Mouse (Mus musculus): ENCODE results near the gene Cnot11.
A peak's percentile ranks its signal among the peaks of the same experiment; 100 is the strongest.

Gene Cnot11

GRCm38 (mm10) chr1:39534831-39535230 lies at the start of gene Cnot11:
TSS of gene Cnot11 (plus strand) at chr1:39534992.
- no peak for DNase-seq

GRCm38 (mm10) chr1:39487370-39487769 lies 47.4 kb upstream of the Cnot11 start:
- no peak for DNase-seq

- no peak for DNase-seq
Observed at GRCm38 (mm10) chr1:39493165-39493564, 41.6 kb upstream of the Cnot11 start.

- DNase-seq: no peak
Observed at GRCm38 (mm10) chr1:39493664-39494063, 41.1 kb upstream of the Cnot11 start.

- no peak for DNase-seq
Observed at GRCm38 (mm10) chr1:39496995-39497394, 37.8 kb upstream of the Cnot11 start.

- DNase-seq: no peak
Observed at GRCm38 (mm10) chr1:39497748-39498147, 37.0 kb upstream of the Cnot11 start.

- no peak for DNase-seq
Observed at GRCm38 (mm10) chr1:39499485-39499941, 35.3 kb upstream of the Cnot11 start.

- no peak for DNase-seq
Observed at GRCm38 (mm10) chr1:39502817-39503633, 31.8 kb upstream of the Cnot11 start.

- no peak for DNase-seq
Observed at GRCm38 (mm10) chr1:39504261-39504660, 30.5 kb upstream of the Cnot11 start.

GRCm38 (mm10) chr1:39505600-39505999 lies 29.2 kb upstream of the Cnot11 start:
- no peak for DNase-seq

- DNase-seq: no peak
Observed at GRCm38 (mm10) chr1:39511775-39512174, 23.0 kb upstream of the Cnot11 start.

- DNase-seq: no peak
Observed at GRCm38 (mm10) chr1:39512183-39512582, 22.6 kb upstream of the Cnot11 start.

GRCm38 (mm10) chr1:39515303-39515991 lies 19.3 kb upstream of the Cnot11 start:
- DNase-seq: no peak

- no peak for DNase-seq
Observed at GRCm38 (mm10) chr1:39521326-39521725, 13.5 kb upstream of the Cnot11 start.

- no peak for DNase-seq
Observed at GRCm38 (mm10) chr1:39522519-39522918, 12.3 kb upstream of the Cnot11 start.

GRCm38 (mm10) chr1:39525763-39526162 lies 9.0 kb upstream of the Cnot11 start:
- DNase-seq: no peak

GRCm38 (mm10) chr1:39526371-39527167 lies 8.2 kb upstream of the Cnot11 start:
- DNase-seq: no peak

GRCm38 (mm10) chr1:39527432-39527831 lies 7.4 kb upstream of the Cnot11 start:
- DNase-seq: peak; percentile 37

- DNase-seq: no peak
Observed at GRCm38 (mm10) chr1:39528319-39528718, 6.5 kb upstream of the Cnot11 start.

- peak; percentile 61 for DNase-seq
Observed at GRCm38 (mm10) chr1:39530258-39530943, 4.4 kb upstream of the Cnot11 start.

GRCm38 (mm10) chr1:39531036-39531435 lies 3.8 kb upstream of the Cnot11 start:
- DNase-seq: no peak

- no peak for DNase-seq
Observed at GRCm38 (mm10) chr1:39533917-39534316, 875 bp upstream of the Cnot11 start.

All from right cerebral cortex, postnatal 25 days (tissue).